Mouse (Mus musculus) small intestine, adult 2 months (tissue): ENCODE data around the gene Kng1.

ENCODE experiments used
- CTCF ChIP-seq: fragments of 200-500 bp; IDR thresholded peaks from 2 replicates; pipeline ENCODE4 v1.5.1; 2012; ENCODE audit warnings: low read depth, mild to moderate bottlenecking, control low read depth, inconsistent platforms, low read length, moderate library complexity, mixed read lengths; ENCODE audit not compliant: insufficient replicate concordance, insufficient read length; ENCODE audit errors: extremely low read depth
- POLR2A ChIP-seq: fragments of 200-500 bp; IDR thresholded peaks from 2 replicates; pipeline ENCODE4 v1.6.1; 2012; ENCODE audit warnings: low read depth, mild to moderate bottlenecking, control low read depth, inconsistent platforms, low read length, moderate library complexity

DNA sequence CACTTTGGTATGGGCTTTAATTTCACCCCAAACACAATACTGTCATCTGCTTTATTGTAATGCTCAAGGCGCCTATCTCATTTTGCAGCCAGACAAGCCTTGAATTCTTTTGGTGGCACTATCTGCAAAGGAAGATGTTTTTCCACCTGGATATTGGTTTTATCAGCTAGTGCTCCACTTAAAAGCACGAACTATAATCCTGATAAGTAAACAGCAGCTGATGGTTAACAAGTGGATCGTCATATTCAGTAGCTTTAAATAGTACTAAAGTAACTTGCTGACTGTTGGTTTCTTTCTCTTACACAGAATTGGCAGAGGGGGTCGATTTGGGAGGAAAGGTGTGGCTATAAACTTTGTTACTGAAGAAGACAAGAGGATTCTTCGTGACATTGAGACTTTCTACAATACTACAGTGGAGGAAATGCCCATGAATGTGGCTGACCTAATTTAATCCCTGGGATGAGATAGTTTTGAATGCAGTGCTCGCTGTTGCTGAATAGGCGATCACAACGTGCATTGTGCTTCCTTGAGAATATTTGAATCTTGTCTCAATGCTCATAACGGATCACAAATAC lies 55.3 kb downstream of the Kng1 start:
- TF ChIP-seq POLR2A, result no peak
- no peak for TF ChIP-seq CTCF
